Mouse (Mus musculus) WW6 (cell line): ENCODE measurements around the gene Ptov1.

Experiments used
- DNase-seq: peaks from one replicate; pipeline ENCODE4 v3.0.0-alpha.2; 2013; ENCODE audit warnings: low read depth, low spot score

Gene Ptov1

GRCm38 (mm10) chr7:44814952-44815553 lies 54.5 kb downstream of the Ptov1 start:
- DNase-seq: no peak

- DNase-seq: no peak
Observed at GRCm38 (mm10) chr7:44814423-44814822, 55.2 kb downstream of the Ptov1 start.

GRCm38 (mm10) chr7:44813985-44814384 lies 55.6 kb downstream of the Ptov1 start:
- no peak for DNase-seq
